Mouse (Mus musculus) lung, postnatal 14 days (tissue): ENCODE data around the gene P4htm.
"Not testable (repeated sequence)": the region's sequence is repeated elsewhere in the genome, so short reads cannot be mapped to it uniquely, and the experiment has no call there.

Source experiments
- DNase-seq: peaks from one replicate; pipeline ENCODE4 v3.0.0; 2021

Gene P4htm

DNA sequence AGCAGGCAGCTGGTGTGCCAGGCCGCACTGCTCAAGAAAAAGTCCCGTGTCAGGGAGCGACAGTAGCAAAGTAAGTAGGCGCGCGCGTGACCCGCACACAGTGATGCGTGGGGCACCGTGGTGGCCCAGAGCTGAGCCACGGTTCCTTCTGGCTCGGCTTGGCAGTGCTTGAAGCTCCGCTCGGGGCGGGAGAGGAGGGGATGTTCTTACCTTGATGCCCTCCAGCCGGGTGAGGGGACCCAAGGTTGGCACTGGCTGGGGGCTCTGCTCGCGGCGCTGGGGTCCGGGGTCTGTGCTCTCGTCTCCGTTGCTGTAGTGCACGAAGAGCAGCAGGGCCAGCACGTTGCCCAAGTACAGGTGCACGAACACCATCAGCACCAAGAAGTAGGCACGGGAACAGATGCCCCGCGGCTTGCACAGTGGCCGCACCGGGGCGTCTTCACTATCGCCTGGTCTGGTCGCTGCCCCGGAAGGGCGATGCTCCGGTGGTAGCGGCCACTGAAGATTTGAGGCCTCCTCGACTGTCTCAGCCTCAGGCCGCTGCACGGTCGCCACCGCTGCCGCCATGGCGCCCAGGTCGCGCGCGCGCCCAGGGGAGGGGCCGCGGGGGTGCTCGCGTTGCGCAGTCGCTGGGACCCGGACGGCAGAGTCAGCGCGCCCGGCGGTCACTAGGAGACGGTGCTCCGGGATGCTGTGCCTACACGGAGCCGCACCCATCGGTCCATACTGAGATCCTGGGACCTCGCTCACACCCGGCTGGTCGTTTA, at the start of gene P4htm:
P4htm (minus strand) TSS at position 670 of the 767 bp plus-strand sequence.
- peak; percentile 66 for DNase-seq

DNA sequence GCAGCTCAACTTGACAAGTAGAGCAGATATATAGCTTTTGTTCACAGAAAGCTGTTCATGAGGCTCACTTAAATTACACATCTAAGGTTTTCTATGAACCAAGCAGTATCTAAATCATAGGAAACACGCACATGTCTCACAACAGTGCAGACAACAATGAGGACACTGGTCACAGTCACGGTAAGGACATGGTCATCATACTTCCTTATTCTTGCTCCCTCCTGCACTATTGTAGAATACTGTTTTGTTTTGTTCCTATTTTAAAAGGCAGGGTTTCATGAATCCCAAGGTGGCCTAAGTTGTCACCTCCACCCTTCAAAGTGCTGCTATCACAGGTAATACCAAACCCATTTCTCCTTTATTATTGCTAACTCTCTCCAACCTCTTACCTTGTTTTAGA, 42.4 kb upstream of the P4htm start:
- no peak for DNase-seq

DNA sequence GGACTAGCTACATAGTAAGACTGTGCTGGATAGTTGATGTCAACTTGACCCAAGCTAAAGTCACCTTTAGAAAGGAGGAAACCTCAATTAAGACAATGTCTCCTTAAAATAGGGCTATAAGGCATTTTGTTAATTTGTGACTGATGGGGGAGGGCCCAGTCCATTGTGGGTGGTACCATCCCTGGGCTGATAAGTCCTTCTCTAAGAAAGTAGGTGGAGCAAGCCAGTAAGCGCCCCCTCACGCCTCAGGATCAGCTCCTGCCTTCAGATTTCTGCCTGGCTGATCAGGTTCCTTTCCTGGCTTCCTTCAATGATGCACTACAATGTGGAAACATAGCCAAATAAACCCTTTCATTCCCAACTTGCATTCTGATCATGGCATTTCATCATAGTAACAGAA, 37.9 kb upstream of the P4htm start:
- no peak for DNase-seq

DNA sequence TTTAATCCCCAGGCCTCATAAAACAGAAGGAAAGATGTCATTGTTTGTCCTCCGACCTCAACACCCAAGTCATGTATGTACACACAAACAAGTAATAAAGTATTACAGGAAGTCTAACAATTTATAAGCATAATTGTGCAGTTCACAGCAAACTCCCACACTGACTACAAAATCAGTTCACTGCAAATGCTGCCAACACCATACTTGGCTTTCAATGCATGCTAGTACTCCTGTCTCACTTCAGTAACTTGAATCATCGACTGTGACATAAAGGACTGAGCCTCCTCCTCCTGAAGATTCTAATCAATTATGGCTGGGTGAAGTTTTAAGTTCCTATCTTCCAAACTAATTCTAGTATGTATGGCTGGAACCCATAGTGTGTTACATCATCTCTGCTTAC, 36.4 kb upstream of the P4htm start:
- DNase-seq, result no peak

DNA sequence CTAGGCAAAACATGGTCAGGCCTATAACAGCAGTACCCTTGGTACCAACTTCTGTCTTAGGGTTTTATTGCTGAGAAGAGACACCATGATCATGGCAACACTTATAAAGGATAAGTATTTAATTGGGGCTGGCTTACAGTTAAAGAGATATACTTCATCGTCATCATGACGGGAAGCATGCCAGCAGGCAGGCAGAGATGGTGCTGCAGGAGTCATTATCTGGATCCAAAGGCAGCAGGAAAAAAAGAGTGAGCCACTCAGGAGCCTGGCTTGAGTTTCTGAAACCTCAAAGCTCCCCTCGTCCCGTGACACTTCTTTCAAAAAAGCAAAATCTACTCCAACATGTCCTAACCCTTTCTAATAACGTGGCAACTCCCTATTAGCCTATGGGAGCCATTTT, 34.9 kb upstream of the P4htm start:
- no peak for DNase-seq

DNA sequence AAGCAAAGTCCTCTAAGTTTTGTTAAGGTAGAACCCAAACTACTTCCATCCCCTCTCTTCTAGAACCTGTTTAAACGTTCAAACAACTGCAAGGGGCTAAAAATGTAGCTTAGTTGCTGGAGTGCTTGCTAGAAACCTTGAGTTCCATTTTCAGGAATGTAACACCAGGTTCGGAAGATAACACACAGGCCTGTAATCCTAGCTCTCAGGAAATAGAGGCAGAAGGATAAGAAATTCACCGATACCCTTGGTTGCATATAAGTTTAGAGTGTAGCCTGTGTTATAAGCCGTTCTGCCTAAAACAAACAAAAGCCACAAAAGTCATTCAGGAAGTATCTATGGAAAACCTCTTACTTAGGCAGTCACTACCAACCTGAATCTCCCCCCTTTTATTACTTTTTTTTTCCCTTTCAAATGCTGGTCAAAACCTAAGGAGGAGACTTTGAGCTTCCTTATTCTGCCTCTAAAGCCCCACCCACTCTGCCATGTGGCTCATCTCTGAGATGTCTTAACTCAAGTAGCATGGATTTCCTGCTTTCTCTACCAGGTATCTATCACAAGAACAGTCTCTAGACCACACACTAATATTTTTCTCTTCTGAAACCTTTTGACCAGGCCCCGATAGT, 34.3 kb upstream of the P4htm start:
- DNase-seq, result no peak

DNA sequence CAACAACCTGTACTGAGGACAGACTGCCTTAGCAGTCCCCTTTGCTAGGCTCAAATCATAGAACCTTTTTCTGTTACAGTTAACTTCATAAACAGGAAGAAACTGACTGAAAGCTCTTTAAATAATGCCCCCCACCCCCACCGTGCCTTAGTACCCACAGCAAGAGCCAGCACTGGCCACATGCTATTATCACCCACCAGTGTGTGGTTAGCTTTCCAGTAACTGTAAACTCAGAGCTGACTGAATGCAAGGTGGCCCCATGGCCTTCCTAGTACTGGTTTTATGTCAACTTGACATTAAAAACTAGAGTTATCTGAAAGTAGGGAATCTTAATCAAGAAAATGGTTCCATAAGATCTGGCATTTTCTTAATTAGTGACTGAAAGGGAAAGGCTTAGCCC, 33.2 kb upstream of the P4htm start:
- no peak for DNase-seq

DNA sequence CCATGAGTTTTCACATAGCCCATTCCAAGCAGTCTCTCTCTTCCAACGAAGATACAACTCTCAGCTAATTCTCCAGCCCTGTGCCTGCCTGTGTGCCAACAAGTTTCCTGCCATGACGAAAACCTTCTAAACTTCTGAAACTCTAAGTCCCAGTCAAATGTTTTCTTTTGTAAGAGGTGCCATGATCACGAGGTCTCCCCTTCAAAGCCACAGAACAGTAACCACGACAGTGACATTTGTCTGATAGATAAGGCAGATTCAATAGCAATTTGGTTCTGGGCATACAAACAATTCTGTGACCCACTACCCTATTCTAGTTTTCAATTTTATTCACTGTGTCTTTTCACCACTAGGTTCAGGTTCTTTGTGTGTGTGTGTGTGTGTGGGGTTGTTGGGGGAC, 30.7 kb upstream of the P4htm start:
- no peak for DNase-seq

DNA sequence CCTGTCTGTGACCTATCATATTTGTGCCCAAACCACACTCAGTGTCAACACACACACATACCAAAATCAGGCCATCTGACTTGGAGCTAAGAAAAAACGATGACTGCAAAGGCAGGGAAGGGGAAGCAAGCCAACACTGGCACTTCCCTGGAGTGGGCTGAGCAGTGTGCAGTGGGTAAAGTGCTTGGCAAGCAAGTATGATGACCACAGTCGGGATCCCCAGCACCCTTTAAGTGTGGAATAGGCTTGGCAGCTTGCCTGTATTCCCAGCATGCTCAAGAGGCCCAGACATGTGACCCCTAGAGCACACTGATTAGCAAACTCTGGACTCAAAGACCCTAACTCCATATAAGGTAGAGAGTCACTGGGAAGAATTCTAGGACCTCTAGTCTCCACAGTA, 29.0 kb upstream of the P4htm start:
- peak; percentile 51 for DNase-seq

DNA sequence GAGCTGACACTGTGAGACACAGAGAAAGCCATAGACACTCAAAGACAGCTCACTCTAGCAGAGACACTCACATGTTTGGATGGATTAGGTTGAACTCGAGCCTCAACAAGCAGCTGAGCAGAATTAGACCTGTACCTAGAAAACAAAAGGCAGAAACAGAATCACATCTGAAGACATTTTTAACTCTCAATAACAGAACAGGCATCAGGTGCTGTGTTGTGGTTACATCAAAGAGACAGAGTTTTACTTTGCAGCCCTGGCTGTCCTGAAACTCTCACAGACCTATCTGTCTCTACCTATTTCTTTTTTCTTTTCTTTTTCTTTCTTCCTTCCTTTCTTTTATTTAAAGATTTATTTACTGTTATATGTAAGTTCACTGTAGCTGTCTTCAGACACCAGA, 19.8 kb upstream of the P4htm start:
- no peak for DNase-seq

DNA sequence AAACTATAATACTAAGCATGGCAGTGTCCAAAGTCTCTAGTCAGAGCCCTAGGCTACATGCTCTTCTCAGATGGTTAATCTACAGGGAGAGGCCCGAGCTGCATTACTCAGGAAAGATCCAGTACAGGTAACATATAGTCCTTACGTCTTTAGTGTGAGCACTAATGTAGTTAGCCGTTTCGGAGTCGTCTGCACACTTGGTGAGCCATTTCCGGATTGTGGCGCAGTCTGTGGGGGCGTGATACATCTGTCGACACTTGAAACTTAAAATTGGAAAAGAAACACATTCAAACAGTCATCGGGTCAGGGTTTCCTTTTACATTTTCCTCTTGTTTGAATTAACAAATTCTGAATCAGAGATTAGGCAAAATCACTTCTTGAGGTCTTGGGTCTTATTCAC, 14.0 kb upstream of the P4htm start:
- DNase-seq, result no peak

DNA sequence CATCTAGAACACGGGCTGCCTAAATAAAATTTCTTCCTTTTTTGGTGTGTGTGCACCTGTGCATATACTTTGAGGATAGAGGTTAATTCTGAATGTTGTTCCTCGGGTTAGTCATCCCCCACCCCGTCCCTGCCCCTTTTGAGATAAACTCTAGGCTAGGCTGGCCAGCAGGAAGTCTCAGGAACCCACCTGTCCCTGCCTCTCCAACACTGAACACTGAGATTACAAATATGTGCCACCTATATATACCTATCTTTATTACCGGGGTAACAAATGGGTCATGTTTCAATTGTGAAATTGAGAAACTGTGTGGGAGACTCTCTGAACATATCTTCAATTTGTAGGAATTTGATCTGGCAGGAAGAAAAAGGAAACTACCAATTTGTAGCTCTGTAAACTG, 11.4 kb upstream of the P4htm start:
- no peak for DNase-seq

DNA sequence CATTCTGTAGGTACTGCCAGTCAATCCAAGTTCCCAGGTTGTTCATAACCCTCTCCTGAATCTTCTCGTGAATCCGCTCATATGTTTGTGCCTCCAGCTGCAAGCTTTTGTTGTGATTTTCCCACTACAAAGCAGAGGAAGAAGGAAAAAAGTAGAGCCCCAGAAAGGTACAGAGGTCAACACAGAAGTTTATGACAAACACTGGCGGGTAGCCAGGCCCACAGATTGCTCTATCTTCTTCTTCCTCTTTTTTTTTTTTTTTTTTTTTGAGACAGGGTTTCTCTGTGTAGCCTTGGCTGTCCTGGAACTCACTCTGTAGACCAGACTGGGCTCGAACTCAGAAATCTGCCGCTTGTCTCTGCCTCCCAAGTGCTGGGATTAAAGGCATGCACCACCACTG, 10.5 kb upstream of the P4htm start:
- DNase-seq, result not testable (repeated sequence)

DNA sequence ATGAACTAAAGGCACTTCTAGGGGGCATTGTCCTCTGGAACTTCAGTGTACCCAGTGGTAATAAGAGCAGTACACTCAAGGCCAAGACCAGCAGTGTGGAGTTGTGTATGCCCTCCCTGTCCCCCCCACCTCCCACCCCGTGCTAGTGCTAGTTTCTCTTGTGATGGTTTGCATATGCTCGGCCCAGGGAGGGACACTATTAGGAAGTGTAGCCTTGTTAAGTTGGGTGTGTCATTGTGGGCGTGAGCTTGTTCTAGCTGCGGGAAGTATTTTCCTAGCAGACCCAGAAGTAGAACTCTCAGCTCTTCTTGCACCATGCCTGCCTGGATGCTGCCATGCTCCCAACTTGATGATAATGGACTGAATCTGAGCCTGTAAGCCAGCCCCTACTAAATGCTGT, 4.5 kb upstream of the P4htm start:
- DNase-seq, result no peak

DNA sequence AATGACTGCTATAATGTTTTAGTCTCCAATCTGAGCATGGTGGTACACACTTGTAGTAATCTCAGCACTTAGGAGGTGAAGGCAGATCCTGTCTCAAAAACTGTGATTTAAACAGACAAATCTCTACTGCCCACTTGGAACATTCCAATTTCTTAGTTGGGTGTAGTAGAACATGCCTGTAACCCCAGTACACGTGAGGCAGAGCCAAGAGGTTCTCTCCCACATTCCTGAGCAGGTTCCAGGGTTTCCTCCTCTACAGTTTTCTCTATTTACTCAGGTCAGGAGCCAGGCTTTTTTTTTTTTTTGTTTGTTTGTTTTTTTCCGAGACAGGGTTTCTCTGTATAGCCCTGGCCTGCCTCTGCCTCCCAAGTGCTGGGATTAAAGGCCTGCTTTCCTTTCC, 2.5 kb upstream of the P4htm start:
- peak; percentile 22 for DNase-seq

DNA sequence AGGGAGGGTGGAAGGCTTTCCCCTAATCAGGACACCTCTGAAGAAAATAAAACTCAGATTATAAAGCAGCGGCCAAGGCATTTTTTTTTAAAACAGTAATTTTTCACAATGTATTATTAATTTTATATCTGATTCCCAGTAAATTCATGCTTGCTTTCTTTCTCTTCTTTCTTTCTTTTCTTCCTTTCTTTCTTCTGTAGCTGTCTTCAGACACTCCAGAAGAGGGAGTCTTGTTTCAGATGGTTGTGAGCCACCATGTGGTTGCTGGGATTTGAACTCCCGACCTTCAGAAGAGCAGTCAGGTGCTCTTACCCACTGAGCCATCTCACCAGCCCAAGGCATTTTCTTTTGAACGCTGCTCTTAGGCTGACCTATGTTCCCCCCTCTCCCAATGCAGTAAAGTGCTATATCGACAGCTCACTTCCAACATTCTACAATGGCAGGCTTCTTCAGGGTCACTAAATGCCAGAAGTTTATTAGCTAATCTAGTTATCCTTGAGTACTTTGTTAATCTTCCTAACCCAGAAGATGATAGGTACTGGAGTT, 1.6 kb upstream of the P4htm start:
- no peak for DNase-seq

DNA sequence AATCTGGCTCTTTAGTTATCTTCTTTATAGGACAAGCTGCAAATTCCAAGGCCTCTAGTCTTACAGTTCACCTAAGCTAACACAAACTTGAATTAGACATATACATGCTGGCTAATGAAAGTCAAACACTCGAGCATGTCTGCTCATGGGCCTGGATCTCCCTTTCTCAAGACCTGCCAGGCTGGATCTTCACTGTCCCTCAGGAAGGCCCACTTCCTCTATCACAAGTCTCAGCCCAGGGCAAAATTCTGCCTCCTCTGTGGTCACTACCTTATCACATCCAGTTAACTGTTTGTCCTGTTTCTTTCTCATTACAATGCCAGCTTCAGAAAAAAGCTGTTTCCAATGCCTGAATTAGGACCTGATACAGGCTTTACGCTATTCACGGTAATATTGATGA, 3.1 kb downstream of the P4htm start:
- DNase-seq, result no peak

DNA sequence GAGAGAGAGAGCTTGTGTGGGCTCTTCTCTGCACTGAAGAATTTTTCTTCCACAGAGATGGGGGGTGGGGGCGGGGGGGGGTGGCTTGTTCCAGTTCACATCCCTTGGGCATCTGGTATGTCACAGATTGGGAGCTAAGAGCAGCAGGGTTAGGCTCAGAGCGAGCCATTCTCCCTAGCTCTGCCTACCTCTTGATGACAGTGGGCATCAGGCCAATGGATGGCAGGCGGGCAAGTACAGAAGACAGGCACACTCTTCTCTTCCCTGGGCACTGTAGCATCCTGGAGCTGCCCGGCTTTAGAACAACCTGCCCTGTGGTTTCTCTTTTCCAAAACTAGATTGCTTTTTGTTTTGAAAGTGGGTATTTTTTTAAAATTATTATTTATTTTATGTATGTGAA, 6.0 kb downstream of the P4htm start:
- no peak for DNase-seq

DNA sequence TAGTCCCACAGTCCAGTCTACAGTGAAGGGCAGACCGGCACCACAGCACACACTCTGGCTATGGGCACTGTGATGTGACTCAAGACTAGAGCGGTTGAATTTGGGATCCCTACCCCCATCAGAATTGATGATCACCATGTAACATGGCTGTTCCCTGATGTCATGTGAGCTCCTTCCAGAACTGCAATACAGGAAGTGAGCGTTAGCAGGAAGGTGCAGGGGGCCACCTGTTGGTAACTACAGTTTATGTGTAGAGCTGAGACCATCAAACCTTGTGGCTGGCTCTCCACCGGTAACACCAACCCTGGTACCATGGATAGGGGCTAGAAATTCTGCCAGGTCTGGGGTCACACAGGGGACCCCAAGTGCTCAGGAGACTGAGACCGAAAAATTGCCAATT, 8.2 kb downstream of the P4htm start:
- DNase-seq, result no peak

DNA sequence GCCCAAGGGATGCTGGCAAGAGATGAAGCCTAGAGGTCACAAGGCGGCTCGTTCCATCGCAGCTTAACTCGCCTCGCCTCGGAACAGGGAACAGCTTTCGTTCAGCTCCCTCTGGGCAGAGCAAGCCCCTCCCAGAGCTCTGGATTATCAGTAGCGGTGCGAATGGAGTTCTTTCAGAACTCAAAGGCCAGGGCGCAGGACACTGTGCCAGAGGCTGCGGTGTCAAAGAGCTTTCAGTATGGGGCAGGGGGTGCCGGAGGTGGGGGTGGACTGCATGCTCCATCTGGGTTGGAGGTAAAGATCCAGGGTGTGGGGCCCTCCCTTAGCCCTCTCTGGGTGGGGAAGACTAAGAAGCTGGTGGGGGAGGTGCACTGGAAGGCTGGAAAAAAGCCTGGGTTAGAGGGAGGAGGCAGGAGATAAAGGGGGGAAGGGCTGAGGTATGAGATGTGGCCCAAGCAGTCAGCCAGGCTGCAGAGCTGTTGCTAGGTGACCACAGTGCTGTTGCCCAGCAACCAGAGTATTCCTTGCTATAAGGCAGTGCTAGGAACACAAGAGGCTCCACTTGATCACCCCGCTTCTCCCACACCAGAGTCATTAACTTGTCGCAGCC, 9.8 kb downstream of the P4htm start:
- peak; percentile 56 for DNase-seq

DNA sequence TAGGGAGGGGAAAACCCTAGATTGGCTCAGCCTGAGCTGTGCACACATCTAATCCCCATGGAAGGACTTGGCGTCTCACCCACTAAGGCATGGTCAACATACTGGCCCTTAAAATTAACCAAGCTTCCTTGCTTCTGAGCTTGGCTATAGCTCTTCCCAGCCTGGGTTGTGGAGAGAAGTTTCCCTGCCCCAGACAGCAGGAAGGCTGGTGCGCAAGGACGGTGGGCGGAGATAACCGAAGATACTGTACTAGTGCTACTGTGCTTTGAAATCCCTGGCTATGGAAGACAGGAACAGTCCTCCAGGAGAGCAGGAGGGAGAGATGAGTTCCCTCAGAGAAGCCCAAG, 18.1 kb downstream of the P4htm start:
- no peak for DNase-seq

DNA sequence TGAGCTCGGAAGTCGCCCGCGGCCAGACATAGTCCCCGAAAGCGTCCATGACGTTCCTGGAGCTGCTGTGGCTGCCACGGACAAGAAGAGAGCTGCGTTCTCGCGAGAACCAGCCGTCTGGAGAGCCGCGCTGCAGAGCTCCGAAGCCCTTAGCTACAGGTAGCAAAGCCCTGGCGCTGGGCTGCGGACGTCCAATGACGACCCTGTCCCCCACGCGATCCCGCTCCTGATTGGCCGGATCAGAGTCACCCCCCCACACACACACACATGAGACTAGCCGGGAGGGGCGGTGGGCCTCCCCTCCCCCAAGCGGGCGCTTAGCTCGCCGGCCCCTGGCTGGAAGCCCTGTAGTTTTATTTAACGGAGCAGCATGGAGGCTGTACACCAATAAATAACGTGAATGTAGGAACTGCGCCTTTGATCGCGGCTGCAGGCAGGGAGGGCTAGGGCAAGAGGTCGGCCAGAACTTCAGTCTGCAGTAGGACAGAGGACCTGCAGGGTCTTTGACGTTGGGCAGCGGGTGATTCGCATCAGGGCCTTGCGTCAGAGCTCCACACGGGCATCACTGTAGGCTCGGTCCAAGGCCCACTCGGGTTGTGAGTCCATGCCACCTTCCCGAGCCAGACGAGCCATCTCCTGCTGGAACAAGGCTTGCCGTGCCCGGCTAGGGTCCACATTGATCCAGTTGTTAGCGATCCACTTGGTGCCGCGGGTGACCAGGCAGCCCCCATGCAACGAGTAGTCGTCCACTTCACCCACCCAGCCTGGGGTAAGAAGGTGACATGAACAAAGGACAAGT, 18.7 kb downstream of the P4htm start, which contains the start of gene Wdr6:
Wdr6 (minus strand) TSS at position 195 of the 799 bp plus-strand sequence.
- peak; percentile 90 for DNase-seq

DNA sequence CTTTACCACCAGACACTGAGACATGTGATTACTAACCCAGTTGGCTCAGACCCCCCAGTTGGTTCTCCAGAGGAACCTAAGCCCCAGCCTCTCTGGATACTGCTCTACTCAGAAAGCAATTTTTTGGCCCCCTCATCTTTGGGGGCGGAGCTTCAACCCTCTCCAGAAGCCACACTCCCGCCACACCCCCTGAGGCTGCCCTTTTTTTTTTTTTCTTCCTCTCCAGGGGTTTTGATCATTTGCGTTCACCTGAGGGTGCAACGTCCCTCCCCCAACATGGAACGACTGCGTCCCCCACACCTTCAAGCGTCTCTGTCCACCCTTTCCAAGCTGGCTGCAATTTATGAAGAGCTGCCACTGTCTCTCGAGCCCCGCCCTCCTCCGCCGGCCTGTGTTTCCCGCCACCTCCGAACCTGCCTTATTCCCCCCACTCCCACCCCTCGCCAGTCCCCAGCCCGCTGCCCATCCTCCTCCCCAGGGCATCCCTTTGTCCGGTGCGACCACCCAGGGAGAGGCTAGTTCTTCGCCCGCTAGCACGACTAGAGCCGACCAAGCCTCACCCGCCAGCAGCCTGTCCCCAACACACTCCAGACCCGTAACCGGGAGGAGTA, 19.4 kb downstream of the P4htm start:
- peak; percentile 61 for DNase-seq
